Mouse (Mus musculus): ENCODE measurements around the gene H6pd. TPM values are rescaled to one million over a fixed set of nuclear protein-coding genes. Genes with fewer than 3 reads are reported as not detected.
A peak's percentile ranks its signal among the peaks of the same experiment; 100 is the strongest.

H6pd gene
- total and polyA plus RNA-seq, 3 experiments: 17.7 to 38.5 (median 25.1) TPM

DNA sequence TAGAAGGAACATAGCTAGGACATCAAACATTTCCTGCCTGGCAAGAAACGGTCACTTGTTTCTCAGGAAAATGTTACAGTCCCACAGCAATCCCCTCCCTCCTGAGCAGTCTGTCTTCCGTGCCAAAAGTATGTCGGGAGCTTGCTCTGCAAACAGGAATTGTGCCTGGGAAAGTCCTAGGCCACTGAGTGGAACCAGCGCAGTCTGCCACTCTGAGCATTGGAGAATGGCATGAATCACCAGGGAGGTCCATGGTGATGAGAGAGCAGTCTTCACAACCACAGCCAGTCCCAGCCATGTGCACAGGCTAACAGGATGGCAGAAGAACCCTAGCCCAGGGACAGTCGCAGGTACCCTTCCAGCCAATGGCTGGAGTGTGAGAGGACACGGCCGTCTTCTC lies 12.4 kb downstream of the H6pd start:
- H3K36me3 ChIP-seq (replicated peaks in 1 of 2; ENCODE audit: control insufficient read depth in 1 of 2, insufficient read depth in 1 of 2, low read length in 1 of 2): peaks cover 29 to 78% of the 10 kb centered on the region in 2 experiments
- dilution Hi-C loops (cut with MboI; ENCODE audit: extremely low pct_ligation_motif_present, extremely low pct_unique_long_range_greater_than_20kb, low sequenced_read_pairs) (no loop called here), in situ Hi-C loops (cut with MboI; ENCODE audit: low pct_ligation_motif_present, low pct_unique_long_range_greater_than_20kb, low sequenced_read_pairs) (no loop called here)
- peaks cover 9% of the 10 kb centered on the region; the same call in 1 of the 2 replicates for H3K79me2 ChIP-seq (replicated peaks; ENCODE audit: control insufficient read depth, extremely low read depth, insufficient read depth, poor library complexity, severe bottlenecking)
- peaks cover 28 to 96% of the 10 kb centered on the region in 2 experiments for H3K4me1 ChIP-seq (ENCODE audit: control insufficient read depth in 1 of 2, insufficient read depth in 2 of 2)
- H3K9me3 ChIP-seq (replicated peaks; ENCODE audit: low read length): no peaks in the 10 kb centered on the region
- H3K27ac ChIP-seq (ENCODE audit: insufficient read depth, low read depth): peak overlapping the region; percentile 41
- peak overlapping the region in 1 of 3 experiments; percentile 12 for H3K4me3 ChIP-seq (replicated peaks in 1 of 3; ENCODE audit: low read depth in 2 of 3, low read length in 2 of 3, poor library complexity in 1 of 3)
- H3K27me3 ChIP-seq (replicated peaks): no peaks in the 10 kb centered on the region
- peak overlapping the region; percentile 7; the same call in 1 of the 2 replicates for H3K9ac ChIP-seq (ENCODE audit: insufficient read depth, low read depth)
- DNase-seq (ENCODE audit: extremely low read depth): no peak
- H3K4me2 ChIP-seq (ENCODE audit: insufficient read depth, low read depth, poor library complexity, severe bottlenecking): peak overlapping the region; percentile 19; the same call in 1 of the 2 replicates
- no peak for TF ChIP-seq MAFK (IDR thresholded peaks at IDR 0.05; ENCODE audit: insufficient replicate concordance, low read length)
- TF ChIP-seq HCFC1 (IDR thresholded peaks at IDR 0.05; ENCODE audit: low read depth, low read length): no peak
- no peak for TF ChIP-seq JUN (IDR thresholded peaks at IDR 0.05; ENCODE audit: insufficient read depth, low read depth, low read length)
- TF ChIP-seq BHLHE40 (IDR thresholded peaks at IDR 0.05; ENCODE audit: low read depth, low read length): no peak
- no peak for TF ChIP-seq ELF1 (IDR thresholded peaks at IDR 0.05; ENCODE audit: low read depth, low read length)
- TF ChIP-seq POLR2A (IDR thresholded peaks at IDR 0.05; ENCODE audit: low read depth, low read length): no peak
- no peak for TF ChIP-seq IRF4 (IDR thresholded peaks at IDR 0.05; ENCODE audit: low read depth, low read length)
- TF ChIP-seq TCF12 (IDR thresholded peaks at IDR 0.05; ENCODE audit: low read depth, low read length): no peak
- no peak for TF ChIP-seq USF1 (IDR thresholded peaks at IDR 0.05; ENCODE audit: low read depth, low read length)
- TF ChIP-seq PAX5 (IDR thresholded peaks at IDR 0.05; ENCODE audit: low read length): no peak
- no peak for TF ChIP-seq UBTF (IDR thresholded peaks at IDR 0.05; ENCODE audit: low read depth, low read length)
- TF ChIP-seq ZNF384 (IDR thresholded peaks at IDR 0.05; ENCODE audit: low read depth, low read length): no peak
- no peak for TF ChIP-seq NRF1 (IDR thresholded peaks at IDR 0.05; ENCODE audit: low read depth, low read length)
- TF ChIP-seq POLR2AphosphoS2 (IDR thresholded peaks at IDR 0.05; ENCODE audit: low read depth, low read length): no peak
- TF ChIP-seq CHD2 (IDR thresholded peaks at IDR 0.05; ENCODE audit: low read length): no peak
- no peak for TF ChIP-seq CTCF (conservative IDR thresholded peaks at IDR 0.05 in 1 of 2, IDR thresholded peaks at IDR 0.05 in 1 of 2; ENCODE audit: low read depth in 2 of 2, low read length in 2 of 2)
- no peak for TF ChIP-seq ZMIZ1 (IDR thresholded peaks at IDR 0.05; ENCODE audit: low read depth, low read length)
- TF ChIP-seq ETS1 (conservative IDR thresholded peaks at IDR 0.05; ENCODE audit: low read depth, low read length): no peak
- no peak for TF ChIP-seq MEF2A (IDR thresholded peaks at IDR 0.05; ENCODE audit: borderline replicate concordance, low read depth, low read length)

GRCm38 (mm10) chr4:149995911-149996310 lies 12.9 kb downstream of the H6pd start:
- H3K4me1 ChIP-seq (ENCODE audit: control insufficient read depth in 1 of 2, insufficient read depth in 2 of 2): peaks cover 31 to 96% of the 10 kb centered on the region in 2 experiments
- peaks cover 32 to 82% of the 10 kb centered on the region in 2 experiments for H3K36me3 ChIP-seq (replicated peaks in 1 of 2; ENCODE audit: control insufficient read depth in 1 of 2, insufficient read depth in 1 of 2, low read length in 1 of 2)
- TF ChIP-seq RAD21 (IDR thresholded peaks at IDR 0.05; ENCODE audit: low read depth, low read length): no peak
- no peak for TF ChIP-seq MAZ (IDR thresholded peaks at IDR 0.05; ENCODE audit: low read depth, low read length)
- no peak for TF ChIP-seq RCOR1 (conservative IDR thresholded peaks at IDR 0.05; ENCODE audit: low read depth, low read length)
- TF ChIP-seq MXI1 (IDR thresholded peaks at IDR 0.05; ENCODE audit: low read depth, low read length): no peak
- no peak for TF ChIP-seq SMC3 (IDR thresholded peaks at IDR 0.05; ENCODE audit: low read depth, low read length)
- TF ChIP-seq E2F4 (IDR thresholded peaks at IDR 0.05; ENCODE audit: insufficient replicate concordance, low read depth, low read length): no peak
- no peak for TF ChIP-seq JUN (IDR thresholded peaks at IDR 0.05; ENCODE audit: insufficient read depth, low read depth, low read length)
- no peak for TF ChIP-seq PAX5 (IDR thresholded peaks at IDR 0.05; ENCODE audit: low read length)
- no peak for TF ChIP-seq JUND (conservative IDR thresholded peaks at IDR 0.05; ENCODE audit: low read depth, low read length)
- TF ChIP-seq ELF1 (IDR thresholded peaks at IDR 0.05; ENCODE audit: low read depth, low read length): no peak
- no peak for TF ChIP-seq POLR2AphosphoS2 (IDR thresholded peaks at IDR 0.05; ENCODE audit: low read depth, low read length)
- TF ChIP-seq ZNF384 (IDR thresholded peaks at IDR 0.05; ENCODE audit: low read depth, low read length): no peak
- TF ChIP-seq ZMIZ1 (IDR thresholded peaks at IDR 0.05; ENCODE audit: low read depth, low read length): no peak
- no peak for TF ChIP-seq BHLHE40 (IDR thresholded peaks at IDR 0.05; ENCODE audit: low read depth, low read length)
- no peak for TF ChIP-seq MAFK (IDR thresholded peaks at IDR 0.05; ENCODE audit: insufficient replicate concordance, low read length)
- no peak for TF ChIP-seq CTCF (conservative IDR thresholded peaks at IDR 0.05 in 1 of 2, IDR thresholded peaks at IDR 0.05 in 1 of 2; ENCODE audit: low read depth in 2 of 2, low read length in 2 of 2)
- TF ChIP-seq IRF4 (IDR thresholded peaks at IDR 0.05; ENCODE audit: low read depth, low read length): no peak
- H3K9ac ChIP-seq (ENCODE audit: insufficient read depth, low read depth): no peak overlapping the region
- H3K79me2 ChIP-seq (replicated peaks; ENCODE audit: control insufficient read depth, extremely low read depth, insufficient read depth, poor library complexity, severe bottlenecking): peaks cover 9% of the 10 kb centered on the region; the same call in 1 of the 2 replicates
- in situ Hi-C loops (cut with MboI; ENCODE audit: low pct_ligation_motif_present, low pct_unique_long_range_greater_than_20kb, low sequenced_read_pairs): no loop called here
- no peaks in the 10 kb centered on the region for H3K9me3 ChIP-seq (replicated peaks; ENCODE audit: low read length)
- no peak overlapping the region for H3K27ac ChIP-seq (ENCODE audit: insufficient read depth, low read depth)
- DNase-seq (ENCODE audit: extremely low read depth): no peak
- H3K4me3 ChIP-seq (replicated peaks in 1 of 3; ENCODE audit: low read depth in 2 of 3, low read length in 2 of 3, poor library complexity in 1 of 3): no peak overlapping the region
- dilution Hi-C loops (cut with MboI; ENCODE audit: extremely low pct_ligation_motif_present, extremely low pct_unique_long_range_greater_than_20kb, low sequenced_read_pairs): no loop called here
- H3K27me3 ChIP-seq (replicated peaks): no peaks in the 10 kb centered on the region
- H3K4me2 ChIP-seq (ENCODE audit: insufficient read depth, low read depth, poor library complexity, severe bottlenecking): no peak overlapping the region

Data from CH12.LX (cell line).